Mouse (Mus musculus): ENCODE results near the gene Gse1.
A peak's percentile ranks its signal among the peaks of the same experiment; 100 is the strongest.

The Gse1 gene

DNA sequence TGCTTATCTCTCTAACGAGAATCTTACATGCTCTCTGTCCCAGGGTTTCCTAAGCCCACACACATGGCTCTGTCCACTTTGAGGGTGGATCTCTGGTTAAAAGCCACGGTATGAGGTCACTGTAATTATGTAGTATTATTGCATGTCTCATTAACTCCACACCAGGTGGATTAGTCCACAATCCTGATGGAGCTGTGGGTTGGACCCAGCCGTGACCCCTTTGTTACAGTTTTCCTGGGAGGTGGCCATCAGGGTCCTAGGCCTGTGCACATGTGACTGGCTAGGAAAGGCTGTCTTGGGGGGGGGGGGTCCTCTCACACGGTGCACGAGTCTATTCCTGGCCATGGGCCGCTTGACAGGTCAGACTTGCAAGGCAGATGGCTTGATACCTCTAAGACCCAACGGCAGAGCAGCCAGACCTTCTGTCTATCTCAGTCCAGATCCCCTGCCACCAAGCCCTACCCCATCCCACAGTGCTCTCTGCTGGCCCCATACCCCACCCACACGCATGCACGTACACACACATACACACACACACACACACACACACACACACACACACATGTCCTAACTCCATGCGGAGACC lies 77.6 kb downstream of the Gse1 start:
- DNase-seq: no peak

- peak; percentile 70 for DNase-seq
Measured at GRCm38 (mm10) chr8:120307103-120307502, 78.8 kb downstream of the Gse1 start.

- DNase-seq: no peak
Measured at GRCm38 (mm10) chr8:120307528-120307927, 79.3 kb downstream of the Gse1 start.

DNA sequence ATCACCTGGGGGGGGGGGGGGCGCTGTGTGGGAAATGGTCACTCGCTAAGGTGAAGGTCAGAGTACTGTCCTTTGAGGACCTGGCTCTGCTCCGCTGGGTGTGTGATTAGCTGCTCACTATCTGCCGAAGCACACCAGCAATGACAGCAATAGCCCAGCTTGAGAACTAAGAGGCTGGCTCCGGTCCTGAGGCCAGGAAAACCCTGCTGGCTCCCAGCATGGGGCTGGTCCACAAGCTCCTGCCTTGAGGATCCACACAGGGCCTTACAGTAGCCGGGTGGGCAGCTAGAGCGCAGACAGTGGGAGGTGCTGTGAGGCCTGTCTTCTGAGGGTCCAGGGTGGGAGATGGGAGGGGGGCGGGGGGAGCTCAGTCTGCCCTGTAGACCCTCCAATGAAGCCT lies 79.9 kb downstream of the Gse1 start:
- DNase-seq: no peak

GRCm38 (mm10) chr8:120308553-120308952 lies 80.3 kb downstream of the Gse1 start:
- no peak for DNase-seq

- peak; percentile 68 for DNase-seq
Measured at GRCm38 (mm10) chr8:120309326-120309725, 81.1 kb downstream of the Gse1 start.

DNA sequence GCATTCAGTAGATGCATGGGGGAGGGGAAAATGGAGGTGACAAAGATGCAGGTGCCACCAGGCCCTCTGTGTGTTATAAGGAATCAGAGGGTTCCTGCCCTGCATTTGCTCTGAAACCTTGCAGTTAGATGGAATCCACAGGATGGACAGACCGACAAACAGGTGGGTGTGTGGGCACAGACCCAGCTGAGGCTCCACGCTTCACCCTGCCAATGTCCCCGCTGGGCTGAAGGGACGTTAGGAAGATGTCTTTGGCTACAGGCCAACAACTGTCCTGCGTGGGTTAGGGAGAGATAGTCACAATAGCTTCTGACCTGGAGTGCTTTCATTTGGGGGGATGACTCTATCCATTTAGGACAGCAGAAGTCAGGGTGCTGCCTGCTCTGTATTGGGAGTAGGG lies 81.8 kb downstream of the Gse1 start:
- DNase-seq: no peak

GRCm38 (mm10) chr8:120312452-120312851 lies 84.2 kb downstream of the Gse1 start:
- DNase-seq: no peak

- no peak for DNase-seq
Measured at GRCm38 (mm10) chr8:120313674-120314073, 85.4 kb downstream of the Gse1 start.

- DNase-seq: no peak
Measured at GRCm38 (mm10) chr8:120314932-120315331, 86.7 kb downstream of the Gse1 start.

GRCm38 (mm10) chr8:120315644-120316043 lies 87.4 kb downstream of the Gse1 start:
- no peak for DNase-seq

- DNase-seq: no peak
Measured at GRCm38 (mm10) chr8:120316707-120317106, 88.5 kb downstream of the Gse1 start.

DNA sequence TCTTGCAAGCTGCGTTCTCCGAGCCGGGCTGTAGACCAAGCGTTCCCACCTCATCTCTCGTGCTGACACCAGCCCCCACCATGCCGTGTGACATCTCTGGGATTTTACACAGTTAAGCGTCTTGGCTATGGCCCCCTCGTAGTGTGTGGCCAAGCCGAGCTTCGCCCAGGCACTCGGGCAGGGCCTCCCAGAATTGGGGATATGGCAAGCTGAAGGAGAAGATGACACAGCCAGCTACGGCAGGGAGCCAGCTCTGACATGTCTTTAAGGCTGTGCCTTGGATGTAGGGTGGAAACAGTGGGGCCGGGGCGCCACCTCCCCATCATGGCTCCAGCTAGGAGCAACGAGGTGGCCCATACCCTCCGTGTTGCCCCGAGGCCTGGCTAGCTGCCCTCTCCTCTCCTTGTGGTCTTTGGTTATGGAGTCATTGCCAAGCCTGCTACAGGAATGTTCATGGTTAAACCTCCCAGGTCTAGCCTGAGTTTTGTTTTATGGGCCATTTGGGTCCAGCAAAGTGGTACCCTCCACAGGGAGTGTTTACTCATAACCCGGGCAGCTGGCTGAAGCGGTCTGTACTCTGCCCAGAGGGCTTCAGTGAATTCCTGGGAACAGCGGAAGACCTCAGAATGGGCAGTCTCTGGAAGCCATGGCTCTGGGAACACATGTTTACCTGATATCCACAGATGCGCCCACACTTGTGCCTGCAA lies 89.0 kb downstream of the Gse1 start:
- no peak for DNase-seq

GRCm38 (mm10) chr8:120318476-120318991 lies 90.3 kb downstream of the Gse1 start:
- no peak for DNase-seq

GRCm38 (mm10) chr8:120319449-120319848 lies 91.2 kb downstream of the Gse1 start:
- DNase-seq: peak; percentile 73

- no peak for DNase-seq
Measured at GRCm38 (mm10) chr8:120320146-120320545, 91.9 kb downstream of the Gse1 start.

DNA sequence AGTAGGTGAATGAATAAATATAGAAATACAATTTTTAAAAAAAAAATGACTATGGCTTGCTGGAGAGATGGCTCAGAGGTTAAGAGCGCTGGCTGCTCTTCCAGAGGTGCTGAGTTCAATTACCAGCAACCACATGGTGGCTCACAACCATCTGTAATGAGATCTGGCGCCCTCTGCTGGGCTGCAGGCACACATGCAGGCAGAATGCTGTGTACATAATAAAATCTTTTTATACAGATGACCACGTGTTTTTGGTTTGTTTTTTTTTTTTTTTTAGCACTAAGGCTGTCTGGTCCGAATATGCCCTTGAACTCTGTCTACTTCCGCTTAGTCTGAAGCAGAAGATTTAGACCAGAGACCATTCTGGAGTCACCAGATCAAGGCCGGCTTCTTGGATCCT lies 93.5 kb downstream of the Gse1 start:
- DNase-seq: no peak

DNA sequence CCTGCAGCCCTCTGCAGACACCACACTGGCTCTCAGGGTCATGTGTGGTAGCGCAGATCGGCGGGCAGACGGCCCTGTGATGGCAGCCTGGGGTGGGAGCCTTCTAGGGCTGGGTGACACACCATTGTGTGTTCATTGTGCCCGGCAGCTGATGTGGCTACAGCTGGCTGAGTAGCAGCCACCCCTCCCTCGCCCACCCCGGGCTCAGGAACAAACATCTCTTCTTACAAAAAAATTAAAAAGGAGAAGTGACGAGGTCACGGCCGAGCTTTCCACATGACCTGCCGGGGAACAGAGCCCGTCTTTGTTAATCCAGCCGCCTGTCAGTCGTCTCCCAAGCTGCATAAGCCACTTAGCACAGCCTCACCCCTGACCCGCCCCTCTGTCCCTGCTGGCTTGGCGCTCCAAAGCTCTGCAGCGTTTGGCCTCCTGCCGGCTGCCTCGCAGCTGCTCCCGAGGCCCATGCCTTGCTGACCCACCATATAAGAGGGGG lies 94.7 kb downstream of the Gse1 start:
- peak; percentile 91 for DNase-seq

- DNase-seq: no peak
Measured at GRCm38 (mm10) chr8:120324555-120324954, 96.3 kb downstream of the Gse1 start.

- DNase-seq: no peak
Measured at GRCm38 (mm10) chr8:120325172-120325767, 97.0 kb downstream of the Gse1 start.

DNA sequence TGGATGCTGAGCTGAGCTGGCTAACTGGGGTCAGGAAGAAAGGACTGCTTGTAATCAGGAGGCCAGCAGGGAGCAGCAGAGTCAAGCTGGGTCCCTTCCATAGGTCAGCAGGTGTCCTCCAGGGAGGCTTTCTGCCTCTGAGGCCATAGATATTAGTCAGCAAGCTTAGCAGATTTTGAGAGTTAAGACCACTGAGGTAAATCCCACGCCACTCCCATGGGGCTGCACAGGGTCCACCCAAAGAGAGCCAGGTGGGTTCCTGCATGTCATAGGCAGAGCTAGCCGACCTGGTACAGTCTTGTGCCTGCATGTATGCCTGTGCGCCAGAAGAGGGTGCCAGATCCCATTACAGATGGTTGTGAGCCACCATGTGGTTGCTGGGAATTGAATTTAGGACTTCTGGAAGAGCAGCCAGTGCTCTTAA lies 98.9 kb downstream of the Gse1 start:
- DNase-seq: peak; percentile 61

- DNase-seq: no peak
Measured at GRCm38 (mm10) chr8:120328361-120329022, 100.2 kb downstream of the Gse1 start.

- no peak for DNase-seq
Measured at GRCm38 (mm10) chr8:120329030-120329748, 100.9 kb downstream of the Gse1 start.

All from embryo, embryonic 11 days (tissue).